Mouse (Mus musculus) liver, postnatal 0 days (tissue): ENCODE measurements around the gene Fcgr2b.

Experiments used
- CTCF ChIP-seq: sonication (generic); IDR thresholded peaks from 2 replicates; pipeline ENCODE4 v1.5.1; 2016; ENCODE audit warnings: antibody characterized with exemption, low read depth
- EP300 ChIP-seq: IDR thresholded peaks from 2 replicates; pipeline ENCODE4 v1.6.1; 2016; ENCODE audit warnings: antibody characterized with exemption, low read depth, mild to moderate bottlenecking

DNA sequence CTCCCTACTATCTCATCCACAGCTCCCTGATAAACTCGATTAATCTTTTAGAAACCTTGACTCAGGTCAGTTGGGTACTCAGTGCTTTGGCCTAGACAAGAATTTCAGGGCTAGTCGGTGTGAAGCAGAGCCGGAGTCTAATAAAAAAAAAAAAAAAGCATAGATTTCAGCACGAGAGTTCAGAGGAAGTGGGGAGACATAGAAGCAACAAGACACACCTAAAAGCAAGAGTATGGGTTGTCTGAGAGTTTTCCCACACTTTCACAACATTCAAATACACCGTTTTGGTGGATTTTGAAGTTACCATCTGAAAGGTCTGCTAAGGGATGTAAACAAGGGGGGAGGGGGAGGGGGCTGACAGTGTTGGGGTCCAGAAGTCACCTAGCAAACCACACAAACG, 28.7 kb upstream of the Fcgr2b start:
- TF ChIP-seq CTCF (no peak), EP300 (no peak)
